ENCODE assay signal across 8 mouse cellular contexts in genomic region chr9:64020606-64021318, GRCm38 (mm10). TPM values are rescaled to one million over a fixed set of nuclear protein-coding genes. Genes with fewer than 3 reads are reported as not detected.
DNase-seq lines count a peak whose midpoint lies in the region; ATAC-seq lines count a peak whose summit lies in the region.

No protein-coding gene starts in this region.

- peaks cover 15% of the 10 kb centered on the region for H3K4me1 ChIP-seq in brown adipose tissue, adult 24 weeks (ENCODE audit: control insufficient read depth, insufficient read depth, insufficient read length, low read length)
- peaks cover 46% of the 10 kb centered on the region for H3K4me1 ChIP-seq in heart, embryonic 12.5 days (replicated peaks)
- peaks cover 81% of the 10 kb centered on the region for H3K4me1 ChIP-seq in limb, embryonic 10.5 days
- H3K4me1 ChIP-seq in midbrain, embryonic 16.5 days (ENCODE audit: control insufficient read depth, insufficient read depth, low read length): peaks cover 40% of the 10 kb centered on the region

- peak; percentile 67 for DNase-seq in kidney, adult 18-20 months
- DNase-seq in kidney, adult 11 months: no peak
- DNase-seq in limb, embryonic 10.5 days (ENCODE audit: low spot score): peak; percentile 68
- DNase-seq in frontal cortex, postnatal 14 days (ENCODE audit: low spot score in 2 of 2): no peak
- DNase-seq in spleen, postnatal 36 days (ENCODE audit: low spot score in 2 of 2): no peak

- no peak for ATAC-seq in heart, embryonic 12.5 days (ENCODE audit: insufficient number of reproducible peaks, low FRiP score)
- ATAC-seq in midbrain, embryonic 16.5 days: 0 out of 2 replicates have a peak, but pooled peaks have one; percentile 12

- H3K27me3 ChIP-seq in heart, embryonic 12.5 days (replicated peaks): no peaks in the 10 kb centered on the region
- H3K27me3 ChIP-seq in limb, embryonic 10.5 days (ENCODE audit: low read depth, poor library complexity, severe bottlenecking): no peaks in the 10 kb centered on the region
- peaks cover 23% of the 10 kb centered on the region for H3K27me3 ChIP-seq in midbrain, embryonic 16.5 days (ENCODE audit: control insufficient read depth, insufficient read depth, low read depth, low read length)

- H3K4me2 ChIP-seq in heart, embryonic 12.5 days: peak overlapping the region; percentile 97
- H3K4me2 ChIP-seq in midbrain, embryonic 16.5 days (ENCODE audit: low read length): peak overlapping the region; percentile 91

- H3K9ac ChIP-seq in heart, embryonic 12.5 days: peak overlapping the region; percentile 100
- peak overlapping the region; percentile 65 for H3K9ac ChIP-seq in midbrain, embryonic 16.5 days (ENCODE audit: low read depth, low read length)

- under 1% methylated on average over 88 of the region's 89 CpGs for WGBS in heart, embryonic 12.5 days
- WGBS in limb, embryonic 10.5 days: under 1% methylated on average over 87 of the region's 89 CpGs
- WGBS in midbrain, embryonic 16.5 days: under 1% methylated on average over 87 of the region's 89 CpGs

- H3K9me3 ChIP-seq in heart, embryonic 12.5 days (replicated peaks): no peaks in the 10 kb centered on the region
- H3K9me3 ChIP-seq in limb, embryonic 10.5 days (replicated peaks): no peaks in the 10 kb centered on the region
- H3K9me3 ChIP-seq in midbrain, embryonic 16.5 days (replicated peaks; ENCODE audit: control insufficient read depth, low read length, poor library complexity, severe bottlenecking): no peaks in the 10 kb centered on the region

- peaks cover 33% of the 10 kb centered on the region for H3K36me3 ChIP-seq in heart, embryonic 12.5 days
- H3K36me3 ChIP-seq in limb, embryonic 10.5 days: peaks cover 19% of the 10 kb centered on the region
- H3K36me3 ChIP-seq in midbrain, embryonic 16.5 days (ENCODE audit: control insufficient read depth, insufficient read depth, low read length): no peaks in the 10 kb centered on the region

- H3K27ac ChIP-seq in brown adipose tissue, adult 24 weeks (replicated peaks; ENCODE audit: low read depth, low read length): peak overlapping the region; percentile 48
- H3K27ac ChIP-seq in heart, embryonic 12.5 days (ENCODE audit: poor library complexity, severe bottlenecking): peak overlapping the region; percentile 99
- peak overlapping the region; percentile 99 for H3K27ac ChIP-seq in limb, embryonic 10.5 days
- H3K27ac ChIP-seq in midbrain, embryonic 16.5 days (ENCODE audit: low read length): 0 out of 2 replicates have a peak overlapping the region, but pooled peaks have one; percentile 1

- peak overlapping the region; percentile 83 for H3K4me3 ChIP-seq in brown adipose tissue, adult 24 weeks (ENCODE audit: insufficient read depth, low read depth, low read length)
- H3K4me3 ChIP-seq in heart, embryonic 12.5 days: peak overlapping the region; percentile 77
- peak overlapping the region; percentile 94 for H3K4me3 ChIP-seq in limb, embryonic 10.5 days
- peak overlapping the region; percentile 48 for H3K4me3 ChIP-seq in midbrain, embryonic 16.5 days (ENCODE audit: low read depth, low read length)

RNA-seq across cellular contexts. Expression of gene Smad6, which starts 1.1 kb away (rescaled TPM):
- polyA plus RNA-seq in brown adipose tissue, adult 24 weeks (2012; ENCODE audit: insufficient read depth, insufficient read length, missing spikeins): 5.3 and 14.8 TPM in 2 replicates
- polyA plus RNA-seq in heart, embryonic 12.5 days (2016; fragmentation: Nextera tagmentation; extraction: Ambion mirVana): 56.2 and 62.8 TPM in 2 replicates
- polyA plus RNA-seq in limb, embryonic 10.5 days (2016; fragmentation: Nextera tagmentation; extraction: Ambion mirVana): 10.9 and 11.4 TPM in 2 replicates
- 0.99 and 1.0 TPM in 2 replicates for polyA plus RNA-seq in midbrain, embryonic 16.5 days (2015; fragmentation: Nextera tagmentation; extraction: Ambion mirVana)

Comparison
In these comparisons a context has a peak if more than half of its experiments do, and no peak if none do; other contexts are left out.
1. DNase-seq: peak in kidney, adult 18-20 months (single experiment) and limb, embryonic 10.5 days (single experiment); none in kidney, adult 11 months (single experiment), frontal cortex, postnatal 14 days (0 of 2) and spleen, postnatal 36 days (0 of 2).
2. H3K27ac ChIP-seq: peak in every context shown above with its lines; median percentile 99 in heart, embryonic 12.5 days; 99 in limb, embryonic 10.5 days; 48 in brown adipose tissue, adult 24 weeks; 1 in midbrain, embryonic 16.5 days.
3. Peak in every context shown above with its lines, with median percentiles within 50 percentile points of each other: H3K4me3 ChIP-seq.